Comparison of ENCODE assay signal across 18 mouse cellular contexts in genomic region chr4:41518349-41518748, GRCm38 (mm10). TPM values are rescaled to one million over a fixed set of nuclear protein-coding genes. Genes with fewer than 3 reads are reported as not detected.
"Had no signal": no experiment of that assay in that cellular context is flagged by ENCODE, and none has a peak within 500 bp of the region (broad histone marks: within the 10 kb centered on the region; RNA-seq: fewer than 3 reads in every experiment).

No protein-coding gene starts in this region.

- H3K36me3 ChIP-seq: limb, embryonic 12.5 days; limb, embryonic 15.5 days had no signal

- H3K9me3 ChIP-seq: limb, embryonic 12.5 days; limb, embryonic 15.5 days; midbrain, embryonic 13.5 days had no signal

- H3K4me3 ChIP-seq: limb, embryonic 12.5 days; limb, embryonic 15.5 days; midbrain, embryonic 13.5 days had no signal

- H3K27ac ChIP-seq: limb, embryonic 12.5 days; limb, embryonic 15.5 days; liver, embryonic 14.5 days; macrophage; midbrain, embryonic 13.5 days had no signal

- H3K4me2 ChIP-seq: limb, embryonic 12.5 days; limb, embryonic 15.5 days; liver, embryonic 11.5 days; lung, embryonic 14.5 days; midbrain, embryonic 13.5 days had no signal

- DNase-seq: kidney, adult 18-20 months; kidney, adult 9 months; kidney, postnatal 14 days; kidney, postnatal 4 days; liver, postnatal 0 days; lung, embryonic 14.5 days; right cerebral cortex, postnatal 25 days; spleen, adult 18-20 months; thymus, postnatal 25 days had no signal

- ATAC-seq: liver, postnatal 0 days; lung, postnatal 0 days; midbrain, embryonic 13.5 days; midbrain, embryonic 16.5 days had no signal

- H3K27me3 ChIP-seq: midbrain, embryonic 13.5 days had no signal

- H3K9ac ChIP-seq: limb, embryonic 12.5 days; limb, embryonic 15.5 days; liver, embryonic 14.5 days; liver, postnatal 0 days; lung, embryonic 14.5 days; midbrain, embryonic 13.5 days had no signal

RNA-seq across cellular contexts. Expression of gene 1110017D15Rik, which starts 1.2 kb away (rescaled TPM):
- total RNA-seq: megakaryocyte, adult 5-6 weeks had no signal
- polyA plus RNA-seq: liver, embryonic 14.5 days; liver, postnatal 0 days had no signal

RNA-seq across cellular contexts. Expression of gene Dnaic1, which starts 51.2 kb away (rescaled TPM):
- total RNA-seq: megakaryocyte, adult 5-6 weeks had no signal
